Mouse (Mus musculus) forebrain, embryonic 14.5 days (tissue): ENCODE results near the gene Hydin. TPM values are rescaled to one million over a fixed set of nuclear protein-coding genes. Genes with fewer than 3 reads are reported as not detected.
A peak's percentile ranks its signal among the peaks of the same experiment; 100 is the strongest.
"Not testable (repeated sequence)": the region's sequence is repeated elsewhere in the genome, so short reads cannot be mapped to it uniquely, and the experiment has no call there.

Source experiments
- ATAC-seq: fragments of 200-750 bp; cut with Nextera tagmentation; 2 replicates; pipeline ENCODE4 v1.8.0; 2017; ENCODE audit warnings: mild to moderate bottlenecking, moderate library complexity
- DNase-seq: peaks from one replicate; pipeline ENCODE4 v3.0.0-alpha.2; 2015; ENCODE audit warnings: low spot score
- H3K27ac ChIP-seq: fragments of 300-500 bp; sonication (generic); 2 replicates; pipeline ENCODE4 v1.5.1; 2014; ENCODE audit warnings: low read depth, mild to moderate bottlenecking, control low read depth, low read length, moderate library complexity
- H3K27me3 ChIP-seq: fragments of 300-500 bp; sonication (generic); replicated peaks from 2 replicates; pipeline ENCODE4 v1.6.1; 2014; ENCODE audit warnings: low read length, control low read depth, mixed read lengths; ENCODE audit not compliant: control insufficient read depth, insufficient read depth
- H3K36me3 ChIP-seq: fragments of 300-500 bp; sonication (generic); 2 replicates; pipeline ENCODE4 v1.6.1; 2014; ENCODE audit warnings: low read length, control low read depth; ENCODE audit not compliant: control insufficient read depth, insufficient read depth
- H3K4me1 ChIP-seq: fragments of 300-500 bp; sonication (generic); 2 replicates; pipeline ENCODE4 v1.6.1; 2014; ENCODE audit warnings: antibody characterized with exemption, low read length, control low read depth; ENCODE audit not compliant: control insufficient read depth, insufficient read depth
- H3K4me2 ChIP-seq: fragments of 300-500 bp; sonication (generic); 2 replicates; pipeline ENCODE4 v1.6.1; 2014; ENCODE audit warnings: mild to moderate bottlenecking, control low read depth, low read length
- H3K4me3 ChIP-seq: fragments of 300-500 bp; sonication (generic); 2 replicates; pipeline ENCODE4 v1.5.1; 2014; ENCODE audit warnings: low read depth, low read length, control low read depth
- H3K9ac ChIP-seq: fragments of 300-500 bp; sonication (generic); 2 replicates; pipeline ENCODE4 v1.6.1; 2014; ENCODE audit warnings: mild to moderate bottlenecking, low read length, control low read depth, moderate library complexity
- H3K9me3 ChIP-seq: fragments of 300-500 bp; sonication (generic); replicated peaks from 2 replicates; pipeline ENCODE4 v1.6.1; 2016; ENCODE audit warnings: low read length, control low read depth, mixed read lengths; ENCODE audit not compliant: control insufficient read depth
- WGBS: fragments of 180-500 bp; shearing (Covaris S2); extraction: QIAGEN DNeasy Blood & Tissue Kit; methylation state at CpG from one replicate; pipeline ENCODE4 v1.1.7; 2014; 5-methylcytosine and 5-hydroxymethylcytosine counted together
- polyA plus RNA-seq: library from polyadenylated mRNA; unstranded; fragments of >200 nt; fragmentation: Nextera tagmentation; extraction: Ambion mirVana; gene quantifications from 2 replicates; pipeline ENCODE4 v1.2.1, GENCODE M21; 2014

Hydin gene
- polyA plus RNA-seq, 1 experiment from 2014 or later: 0.13 TPM

GRCm38 (mm10) chr8:110319586-110319985 is 52.8 kb downstream of the Hydin start:
- no peak overlapping the region for H3K9ac ChIP-seq

DNA sequence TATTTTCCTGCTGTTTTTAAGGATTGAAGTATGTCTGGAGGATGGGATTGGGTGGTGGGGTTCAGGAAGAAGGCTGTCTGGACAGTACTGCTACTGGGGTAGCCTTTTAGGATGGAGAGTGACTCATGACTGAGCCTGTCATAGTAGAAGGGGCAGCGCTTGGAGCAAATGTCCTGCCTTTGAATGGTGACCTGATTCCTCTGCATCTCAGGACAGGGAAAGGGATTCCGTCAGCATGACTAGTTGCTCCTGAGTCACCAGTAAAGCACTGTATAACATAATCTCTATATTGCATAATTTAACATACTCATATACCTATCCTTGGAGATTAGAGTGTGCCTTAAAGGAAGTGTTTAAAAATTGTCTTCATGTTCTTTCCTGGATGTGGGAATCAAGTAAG is 54.7 kb downstream of the Hydin start:
- Histone ChIP-seq H3K9me3 (no peaks in the 10 kb centered on the region), H3K27ac (no peak overlapping the region), H3K36me3 (no peaks in the 10 kb centered on the region), H3K4me1 (no peaks in the 10 kb centered on the region), H3K9ac (no peak overlapping the region), H3K4me2 (no peak overlapping the region), H3K27me3 (no peaks in the 10 kb centered on the region), H3K4me3 (no peak overlapping the region)
- 84% methylated on average over 2 of the region's 2 CpGs for WGBS
- ATAC-seq: no peak
- DNase-seq: no peak

More at GRCm38 (mm10) chr8:110319586-110319985, 52.8 kb downstream of the Hydin start:
- no peak overlapping the region for H3K27ac ChIP-seq
- DNase-seq (peak; percentile 43), ATAC-seq (no peak)
- H3K4me2 ChIP-seq: no peak overlapping the region
- H3K9me3 ChIP-seq: no peaks in the 10 kb centered on the region
- H3K27me3 ChIP-seq: no peaks in the 10 kb centered on the region
- 67% methylated on average over 4 of the region's 4 CpGs for WGBS
- H3K36me3 ChIP-seq: no peaks in the 10 kb centered on the region
- no peak overlapping the region for H3K4me3 ChIP-seq
- H3K4me1 ChIP-seq: no peaks in the 10 kb centered on the region

DNA sequence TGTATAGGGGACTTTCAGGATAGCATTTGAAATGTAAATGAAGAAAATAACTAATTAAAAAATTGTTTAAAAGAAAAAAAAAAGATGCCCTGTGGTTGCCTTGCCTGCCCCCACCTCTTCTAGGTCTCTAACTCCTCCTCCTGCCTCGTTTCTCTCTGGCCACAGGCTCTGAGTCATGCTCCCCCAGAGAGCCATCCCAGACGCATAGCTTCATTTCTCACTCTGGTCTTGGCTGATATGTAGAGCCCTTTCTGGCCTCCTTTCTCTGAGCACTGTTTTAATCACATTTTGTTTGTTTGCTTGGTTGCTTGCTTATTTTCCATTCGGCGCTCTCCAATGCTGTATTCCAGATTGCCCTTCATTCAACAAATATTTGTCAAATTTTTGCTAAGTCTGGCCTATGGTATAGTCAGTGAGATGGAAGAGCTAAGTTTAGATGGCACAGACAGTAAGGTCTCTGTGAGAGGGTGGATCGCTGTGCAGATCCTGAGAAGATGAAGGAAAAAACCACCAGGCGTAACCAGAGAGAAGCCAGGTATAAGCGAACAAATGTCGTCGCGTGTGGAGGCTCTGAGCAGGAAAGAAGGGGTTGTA is 57.3 kb downstream of the Hydin start:
- ATAC-seq (no peak), DNase-seq (no peak)
- H3K4me2 ChIP-seq: no peak overlapping the region
- 84% methylated on average over 10 of the region's 10 CpGs for WGBS
- no peak overlapping the region for H3K27ac ChIP-seq
- no peaks in the 10 kb centered on the region for H3K4me1 ChIP-seq
- no peak overlapping the region for H3K4me3 ChIP-seq
- H3K36me3 ChIP-seq: no peaks in the 10 kb centered on the region
- no peaks in the 10 kb centered on the region for H3K27me3 ChIP-seq
- no peak overlapping the region for H3K9ac ChIP-seq
- no peaks in the 10 kb centered on the region for H3K9me3 ChIP-seq

DNA sequence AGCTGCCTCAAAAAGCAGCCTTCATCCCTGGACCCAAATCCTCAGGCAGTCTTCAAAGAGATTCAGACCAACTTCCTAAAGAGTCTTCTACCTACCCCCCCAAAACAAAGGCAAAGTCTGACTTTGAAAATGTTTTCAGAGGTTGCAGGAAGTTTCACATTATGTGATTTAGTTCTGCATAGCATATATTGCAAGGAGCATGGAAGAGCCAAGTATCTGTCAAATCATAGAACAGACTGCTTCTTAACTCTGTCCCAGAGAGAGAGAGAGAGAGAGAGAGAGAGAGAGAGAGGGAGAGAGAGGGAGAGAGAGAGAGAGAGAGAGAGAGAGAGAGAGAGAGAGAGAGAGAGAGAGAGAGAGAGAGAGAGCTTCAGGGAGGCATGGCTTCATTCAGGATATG is 60.3 kb downstream of the Hydin start:
- not testable (repeated sequence) for H3K9me3 ChIP-seq, DNase-seq, H3K27ac ChIP-seq, H3K36me3 ChIP-seq, H3K27me3 ChIP-seq, H3K9ac ChIP-seq, ATAC-seq, H3K4me1 ChIP-seq, H3K4me3 ChIP-seq, H3K4me2 ChIP-seq

- no peaks in the 10 kb centered on the region for H3K36me3 ChIP-seq
- H3K9ac ChIP-seq: no peak overlapping the region
- no peaks in the 10 kb centered on the region for H3K27me3 ChIP-seq
- ATAC-seq (no peak), DNase-seq (no peak)
- no peak overlapping the region for H3K27ac ChIP-seq
- no peak overlapping the region for H3K4me2 ChIP-seq
- H3K4me1 ChIP-seq: no peaks in the 10 kb centered on the region
- H3K4me3 ChIP-seq: no peak overlapping the region
- 56% methylated on average over 7 of the region's 7 CpGs for WGBS
- H3K9me3 ChIP-seq: no peaks in the 10 kb centered on the region
Measured at GRCm38 (mm10) chr8:110333376-110333775, 66.6 kb downstream of the Hydin start.

DNA sequence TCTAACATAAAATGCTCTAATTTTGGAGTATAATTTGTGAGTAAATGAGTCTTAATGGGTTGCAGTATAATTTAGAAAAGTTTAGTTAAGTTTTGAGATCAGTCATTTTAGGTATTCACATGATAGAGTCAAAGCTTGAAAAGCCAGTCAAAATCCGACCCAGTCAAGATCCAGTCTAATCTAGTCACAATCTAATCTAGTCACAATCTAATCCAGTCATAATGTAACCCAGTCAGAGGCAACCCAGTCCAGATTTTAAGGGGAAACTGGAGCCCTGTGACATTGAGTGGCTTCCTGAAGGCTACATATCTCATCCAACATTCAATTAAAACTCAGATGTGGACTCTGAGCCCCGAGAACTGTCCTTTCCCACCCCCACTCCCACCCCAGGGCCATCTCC is 72.7 kb downstream of the Hydin start:
- Histone ChIP-seq H3K9ac (no peak overlapping the region), H3K9me3 (no peaks in the 10 kb centered on the region), H3K4me2 (no peak overlapping the region), H3K4me3 (no peak overlapping the region), H3K4me1 (no peaks in the 10 kb centered on the region), H3K36me3 (no peaks in the 10 kb centered on the region), H3K27ac (no peak overlapping the region), H3K27me3 (no peaks in the 10 kb centered on the region)
- 72% methylated on average over 2 of the region's 2 CpGs for WGBS
- DNase-seq: no peak
- ATAC-seq: no peak

DNA sequence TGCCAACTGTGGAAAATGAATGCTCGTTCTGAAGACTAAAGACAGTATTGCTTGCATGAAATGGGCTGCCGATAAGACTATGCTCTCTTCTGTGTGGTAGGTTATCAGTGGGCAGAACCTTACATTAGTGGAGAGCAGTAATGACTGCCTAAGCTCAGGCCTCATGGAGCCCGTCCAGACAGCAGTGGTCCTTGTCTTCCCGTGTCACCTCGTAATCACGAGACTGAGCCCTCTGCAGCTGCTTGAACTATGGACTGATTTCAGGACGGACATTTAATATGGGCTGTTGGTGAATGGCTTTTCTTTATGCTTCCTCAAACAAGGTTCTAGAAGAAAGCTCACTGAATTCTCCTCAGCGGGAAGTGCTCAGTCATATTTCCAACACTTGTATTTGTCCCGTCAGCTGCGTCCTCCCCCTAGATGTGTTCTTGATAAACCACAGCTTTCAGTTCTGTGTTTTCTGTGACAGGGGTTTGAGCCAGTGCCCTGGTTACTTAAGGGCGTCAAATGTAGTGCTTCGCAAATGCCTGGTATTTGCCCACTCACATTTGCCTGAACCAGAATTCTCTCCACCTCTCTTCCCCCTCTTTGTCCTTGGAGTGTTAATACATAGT is 73.4 kb downstream of the Hydin start:
- no peak overlapping the region for H3K9ac ChIP-seq
- WGBS: 89% methylated on average over 12 of the region's 12 CpGs

GRCm38 (mm10) chr8:110345697-110346394 is 79.1 kb downstream of the Hydin start:
- H3K27me3 ChIP-seq: no peaks in the 10 kb centered on the region

More for the DNA sequence above, 73.4 kb downstream of the Hydin start:
- Histone ChIP-seq H3K4me1 (no peaks in the 10 kb centered on the region), H3K4me2 (no peak overlapping the region), H3K9me3 (no peaks in the 10 kb centered on the region), H3K36me3 (no peaks in the 10 kb centered on the region), H3K4me3 (no peak overlapping the region), H3K27ac (no peak overlapping the region), H3K27me3 (no peaks in the 10 kb centered on the region)
- no peak for DNase-seq
- ATAC-seq: no peak

GRCm38 (mm10) chr8:110346915-110347314 is 80.1 kb downstream of the Hydin start:
- no peaks in the 10 kb centered on the region for H3K36me3 ChIP-seq
- H3K9me3 ChIP-seq: no peaks in the 10 kb centered on the region
- no peak overlapping the region for H3K4me2 ChIP-seq
- DNase-seq (no peak), ATAC-seq (no peak)
- no peaks in the 10 kb centered on the region for H3K4me1 ChIP-seq
- no peak overlapping the region for H3K4me3 ChIP-seq
- no peak overlapping the region for H3K27ac ChIP-seq
- H3K27me3 ChIP-seq: no peaks in the 10 kb centered on the region
- no peak overlapping the region for H3K9ac ChIP-seq
- 88% methylated on average over 1 of the region's 1 CpGs for WGBS

More at GRCm38 (mm10) chr8:110345697-110346394, 79.1 kb downstream of the Hydin start:
- no peaks in the 10 kb centered on the region for H3K4me1 ChIP-seq
- H3K4me3 ChIP-seq: no peak overlapping the region
- no peak overlapping the region for H3K27ac ChIP-seq
- no peaks in the 10 kb centered on the region for H3K36me3 ChIP-seq
- no peak overlapping the region for H3K4me2 ChIP-seq
- DNase-seq: no peak
- H3K9me3 ChIP-seq: no peaks in the 10 kb centered on the region
- ATAC-seq: no peak
- 91% methylated on average over 12 of the region's 12 CpGs for WGBS
- H3K9ac ChIP-seq: no peak overlapping the region
